Mouse (Mus musculus): Measurements from ENCODE around the gene Gm49510. TPM values are rescaled to one million over a fixed set of nuclear protein-coding genes. Genes with fewer than 3 reads are reported as not detected.
A peak's percentile ranks its signal among the peaks of the same experiment; 100 is the strongest.

Gene Gm49510
- polyA plus RNA-seq, 1 experiment from 2014 or later: 0.21 TPM

DNA sequence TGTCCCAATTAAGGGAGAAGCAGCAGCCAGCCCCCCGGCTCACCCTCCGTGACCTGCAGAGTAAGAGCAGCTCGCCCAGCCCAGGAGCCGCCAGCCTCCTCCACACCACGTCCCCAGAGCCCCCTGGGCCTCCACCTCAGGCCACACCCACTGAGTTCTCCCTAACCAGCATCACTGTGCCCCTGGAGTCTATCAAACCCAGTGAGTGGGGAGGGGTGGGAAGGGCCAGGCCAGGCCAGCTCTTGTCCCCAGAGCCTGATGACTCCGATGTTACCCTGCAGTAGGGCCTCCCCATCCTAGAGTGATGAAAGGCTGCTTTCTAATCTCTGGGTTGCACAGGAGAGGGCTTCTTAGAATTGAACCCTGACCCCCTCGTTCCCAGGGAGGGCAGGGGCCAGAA is 7.0 kb upstream of the Gm49510 start:
- Histone ChIP-seq H3K9me3 (ENCODE audit: control insufficient read depth) (no peaks in the 10 kb centered on the region), H3K27me3 (replicated peaks; ENCODE audit: control insufficient read depth, insufficient read depth, low read length) (no peaks in the 10 kb centered on the region), H3K4me1 (replicated peaks; ENCODE audit: control insufficient read depth, insufficient read depth, low read length) (peaks cover 4% of the 10 kb centered on the region), H3K4me2 (replicated peaks; ENCODE audit: low read depth) (no peak overlapping the region), H3K27ac (ENCODE audit: low read depth, low read length) (no peak overlapping the region), H3K36me3 (ENCODE audit: control insufficient read depth, insufficient read depth) (peaks cover 66% of the 10 kb centered on the region), H3K4me3 (ENCODE audit: low read depth, low read length) (no peak overlapping the region), H3K9ac (ENCODE audit: low read depth, low read length) (no peak overlapping the region)
- WGBS: 31% methylated on average over 7 of the region's 7 CpGs
- no peak for TF ChIP-seq CTCF (IDR thresholded peaks at IDR 0.05; ENCODE audit: low read depth)
- ATAC-seq: no peak

DNA sequence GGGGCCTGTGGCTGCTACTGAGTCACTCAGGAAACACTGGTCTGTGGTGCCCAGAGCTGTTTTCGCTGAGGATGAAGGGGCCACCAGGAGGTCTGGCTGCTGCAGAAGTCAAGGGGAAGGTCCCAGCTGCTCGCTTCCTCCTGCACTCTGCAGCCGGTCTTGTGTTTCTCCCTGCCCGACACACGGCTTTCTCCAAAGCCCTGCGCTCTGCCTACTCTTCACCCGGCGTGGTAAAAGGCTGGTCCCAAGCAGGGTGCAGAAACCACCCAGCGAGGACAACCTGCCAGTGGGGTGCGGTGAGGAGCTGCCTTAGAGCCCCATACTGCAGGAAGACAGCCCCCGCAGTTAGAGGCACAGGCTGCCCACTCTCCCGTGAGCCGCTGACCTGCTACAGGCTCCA is 4.7 kb upstream of the Gm49510 start:
- TF ChIP-seq CTCF (IDR thresholded peaks at IDR 0.05; ENCODE audit: low read depth): no peak
- H3K27me3 ChIP-seq (replicated peaks; ENCODE audit: control insufficient read depth, insufficient read depth, low read length): no peaks in the 10 kb centered on the region
- H3K36me3 ChIP-seq (ENCODE audit: control insufficient read depth, insufficient read depth): peaks cover 49% of the 10 kb centered on the region
- no peak for ATAC-seq
- no peak overlapping the region for H3K4me2 ChIP-seq (replicated peaks; ENCODE audit: low read depth)
- H3K9ac ChIP-seq (ENCODE audit: low read depth, low read length): no peak overlapping the region
- 76% methylated on average over 13 of the region's 13 CpGs for WGBS
- H3K9me3 ChIP-seq (ENCODE audit: control insufficient read depth): no peaks in the 10 kb centered on the region
- H3K4me3 ChIP-seq (ENCODE audit: low read depth, low read length): no peak overlapping the region
- no peak overlapping the region; the same call in 1 of the 2 replicates for H3K27ac ChIP-seq (ENCODE audit: low read depth, low read length)
- peaks cover 7% of the 10 kb centered on the region for H3K4me1 ChIP-seq (replicated peaks; ENCODE audit: control insufficient read depth, insufficient read depth, low read length)

DNA sequence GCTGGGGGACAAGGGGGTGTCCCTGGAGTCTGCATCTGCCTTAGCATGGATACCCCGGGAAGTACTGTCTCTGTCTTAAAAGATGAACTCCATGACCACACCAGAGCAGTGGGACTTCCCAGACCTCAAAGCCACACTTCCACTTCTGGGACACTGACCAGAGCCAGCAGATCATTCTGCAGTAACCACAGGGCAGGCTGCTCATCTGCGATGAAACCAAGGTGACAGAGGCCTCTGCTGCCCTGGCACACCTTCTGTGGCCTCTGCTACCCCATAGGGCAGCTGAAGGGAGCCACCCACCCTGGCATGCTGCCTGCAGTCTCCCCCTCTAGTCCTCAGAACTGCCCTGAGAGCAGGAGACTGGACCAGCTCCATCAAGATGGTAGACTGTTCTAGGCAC is 3.7 kb upstream of the Gm49510 start:
- no peak overlapping the region for H3K27ac ChIP-seq (ENCODE audit: low read depth, low read length)
- H3K4me2 ChIP-seq (replicated peaks; ENCODE audit: low read depth): no peak overlapping the region
- no peaks in the 10 kb centered on the region for H3K9me3 ChIP-seq (ENCODE audit: control insufficient read depth)
- no peak for ATAC-seq
- 81% methylated on average over 2 of the region's 2 CpGs for WGBS
- no peaks in the 10 kb centered on the region for H3K27me3 ChIP-seq (replicated peaks; ENCODE audit: control insufficient read depth, insufficient read depth, low read length)
- peaks cover 40% of the 10 kb centered on the region for H3K36me3 ChIP-seq (ENCODE audit: control insufficient read depth, insufficient read depth)
- H3K4me3 ChIP-seq (ENCODE audit: low read depth, low read length): no peak overlapping the region
- TF ChIP-seq CTCF (IDR thresholded peaks at IDR 0.05; ENCODE audit: low read depth): no peak
- no peak overlapping the region for H3K9ac ChIP-seq (ENCODE audit: low read depth, low read length)
- H3K4me1 ChIP-seq (replicated peaks; ENCODE audit: control insufficient read depth, insufficient read depth, low read length): peaks cover 14% of the 10 kb centered on the region

DNA sequence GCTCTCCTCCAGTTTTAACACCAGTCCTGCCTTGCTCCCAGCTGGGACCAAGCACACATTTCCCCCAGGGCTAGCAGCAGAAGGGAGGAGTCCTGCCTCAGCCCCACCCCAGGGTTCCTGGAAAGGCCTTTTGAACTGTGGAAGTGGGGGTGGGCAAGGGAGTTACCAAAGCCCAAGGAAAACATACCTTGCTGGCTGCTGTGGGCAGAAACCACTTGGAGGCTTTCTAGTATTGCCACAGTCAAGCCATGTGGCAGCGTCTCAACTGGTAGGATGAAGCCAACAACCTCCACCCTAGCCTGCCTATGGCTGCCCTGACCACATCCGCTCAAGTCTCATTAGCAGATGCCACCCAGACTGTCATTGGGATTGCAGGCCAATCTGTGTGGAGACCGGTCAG is 3.3 kb upstream of the Gm49510 start:
- TF ChIP-seq CTCF (IDR thresholded peaks at IDR 0.05; ENCODE audit: low read depth): no peak
- ATAC-seq: no peak
- H3K9ac ChIP-seq (ENCODE audit: low read depth, low read length): no peak overlapping the region
- H3K27me3 ChIP-seq (replicated peaks; ENCODE audit: control insufficient read depth, insufficient read depth, low read length): no peaks in the 10 kb centered on the region
- peaks cover 14% of the 10 kb centered on the region for H3K4me1 ChIP-seq (replicated peaks; ENCODE audit: control insufficient read depth, insufficient read depth, low read length)
- no peaks in the 10 kb centered on the region for H3K9me3 ChIP-seq (ENCODE audit: control insufficient read depth)
- 78% methylated on average over 3 of the region's 3 CpGs for WGBS
- H3K4me2 ChIP-seq (replicated peaks; ENCODE audit: low read depth): no peak overlapping the region
- no peak overlapping the region for H3K27ac ChIP-seq (ENCODE audit: low read depth, low read length)
- H3K36me3 ChIP-seq (ENCODE audit: control insufficient read depth, insufficient read depth): peaks cover 36% of the 10 kb centered on the region
- H3K4me3 ChIP-seq (ENCODE audit: low read depth, low read length): no peak overlapping the region

DNA sequence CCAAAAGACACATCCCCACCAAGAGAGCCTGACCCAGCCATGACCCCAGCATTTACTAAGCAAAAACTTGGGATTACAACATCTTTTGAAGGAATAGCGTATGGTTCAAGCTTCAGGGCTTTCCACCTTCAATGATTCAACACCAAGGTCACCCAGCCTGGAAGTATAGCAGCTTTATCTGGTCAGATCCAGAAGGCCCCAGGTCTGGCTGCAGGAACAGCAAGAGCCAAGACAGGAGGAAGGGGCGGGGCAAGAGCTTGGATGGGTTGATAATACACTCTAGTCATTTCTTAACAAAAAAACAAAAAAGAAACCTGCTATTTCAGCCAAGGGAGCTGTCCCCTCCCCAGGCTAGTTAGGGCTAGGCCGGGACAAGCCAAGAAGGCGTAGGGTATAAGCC is 2.0 kb upstream of the Gm49510 start:
- ATAC-seq: no peak
- no peaks in the 10 kb centered on the region for H3K9me3 ChIP-seq (ENCODE audit: control insufficient read depth)
- H3K27me3 ChIP-seq (replicated peaks; ENCODE audit: control insufficient read depth, insufficient read depth, low read length): no peaks in the 10 kb centered on the region
- H3K9ac ChIP-seq (ENCODE audit: low read depth, low read length): no peak overlapping the region
- no peak overlapping the region for H3K27ac ChIP-seq (ENCODE audit: low read depth, low read length)
- peaks cover 22% of the 10 kb centered on the region for H3K36me3 ChIP-seq (ENCODE audit: control insufficient read depth, insufficient read depth)
- no peak overlapping the region for H3K4me3 ChIP-seq (ENCODE audit: low read depth, low read length)
- 79% methylated on average over 4 of the region's 4 CpGs for WGBS
- no peak overlapping the region for H3K4me2 ChIP-seq (replicated peaks; ENCODE audit: low read depth)
- no peak for TF ChIP-seq CTCF (IDR thresholded peaks at IDR 0.05; ENCODE audit: low read depth)
- peaks cover 14% of the 10 kb centered on the region for H3K4me1 ChIP-seq (replicated peaks; ENCODE audit: control insufficient read depth, insufficient read depth, low read length)

DNA sequence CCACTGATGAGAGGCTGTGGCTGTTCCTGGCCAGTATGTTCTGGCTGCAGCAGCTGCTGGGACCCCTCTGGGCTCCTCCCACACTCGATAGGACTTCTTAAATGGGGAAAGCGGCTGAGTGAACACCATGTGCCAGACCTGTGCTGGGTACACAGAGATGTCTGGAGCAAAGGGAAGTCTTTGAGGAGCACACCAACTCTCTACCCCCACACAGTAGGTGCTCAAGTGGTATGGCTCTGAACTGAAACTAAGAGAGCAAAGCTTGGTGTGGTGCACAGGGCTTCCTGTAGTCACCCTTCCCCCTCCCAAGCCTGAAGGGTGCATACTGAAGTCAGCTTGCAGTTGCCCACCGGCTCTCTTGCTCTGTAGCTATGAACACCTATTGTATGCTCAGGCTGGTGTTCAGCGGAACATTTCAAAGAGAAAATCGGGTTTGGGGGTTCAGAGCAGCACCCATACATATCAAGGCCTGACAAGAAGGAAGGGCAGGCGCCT is 913 bp upstream of the Gm49510 start:
- no peak for ATAC-seq
- no peak for TF ChIP-seq CTCF (IDR thresholded peaks at IDR 0.05; ENCODE audit: low read depth)
- no peak overlapping the region for H3K27ac ChIP-seq (ENCODE audit: low read depth, low read length)
- no peak overlapping the region for H3K9ac ChIP-seq (ENCODE audit: low read depth, low read length)
- WGBS: 61% methylated on average over 6 of the region's 6 CpGs
- H3K27me3 ChIP-seq (replicated peaks; ENCODE audit: control insufficient read depth, insufficient read depth, low read length): no peaks in the 10 kb centered on the region
- no peak overlapping the region for H3K4me3 ChIP-seq (ENCODE audit: low read depth, low read length)
- H3K36me3 ChIP-seq (ENCODE audit: control insufficient read depth, insufficient read depth): peaks cover 12% of the 10 kb centered on the region
- H3K4me2 ChIP-seq (replicated peaks; ENCODE audit: low read depth): peak overlapping the region; percentile 88
- H3K4me1 ChIP-seq (replicated peaks; ENCODE audit: control insufficient read depth, insufficient read depth, low read length): peaks cover 14% of the 10 kb centered on the region
- no peaks in the 10 kb centered on the region for H3K9me3 ChIP-seq (ENCODE audit: control insufficient read depth)
